Mouse (Mus musculus) cerebellum, adult 18-20 months (tissue): ENCODE measurements around the gene Tex50.
A peak's percentile ranks its signal among the peaks of the same experiment; 100 is the strongest.
"Not testable (repeated sequence)": the region's sequence is repeated elsewhere in the genome, so short reads cannot be mapped to it uniquely, and the experiment has no call there.

Source experiments
- DNase-seq, 2 experiments: peaks; one replicate each; pipeline ENCODE4 v3.0.0; 2021

Gene Tex50

GRCm38 (mm10) chr1:161159214-161159613 lies at the start of gene Tex50:
Gene Tex50, minus strand, starts transcription at chr1:161159314.
- no peak for DNase-seq

- no peak for DNase-seq
Observed at GRCm38 (mm10) chr1:161199856-161200255, 40.7 kb upstream of the Tex50 start.

- not testable (repeated sequence) for DNase-seq
Observed at GRCm38 (mm10) chr1:161196364-161196763, 37.2 kb upstream of the Tex50 start.

- DNase-seq, result peak; percentile 78 to 81
Observed at GRCm38 (mm10) chr1:161195541-161196351, 36.6 kb upstream of the Tex50 start.

- DNase-seq, result no peak
Observed at GRCm38 (mm10) chr1:161190253-161190910, 31.3 kb upstream of the Tex50 start.

GRCm38 (mm10) chr1:161185431-161185830 lies 26.3 kb upstream of the Tex50 start:
- DNase-seq, result no peak

- DNase-seq, result no peak
Observed at GRCm38 (mm10) chr1:161183677-161184076, 24.6 kb upstream of the Tex50 start.

- DNase-seq, result no peak
Observed at GRCm38 (mm10) chr1:161182386-161182785, 23.3 kb upstream of the Tex50 start.

- peak; percentile 33 to 54 for DNase-seq
Observed at GRCm38 (mm10) chr1:161180674-161181073, 21.6 kb upstream of the Tex50 start.

GRCm38 (mm10) chr1:161170651-161171050 lies 11.5 kb upstream of the Tex50 start:
- peak; percentile 66 to 70 for DNase-seq

- DNase-seq, result no peak
Observed at GRCm38 (mm10) chr1:161160266-161160665, 1.2 kb upstream of the Tex50 start.

- no peak for DNase-seq
Observed at GRCm38 (mm10) chr1:161156546-161156945, 2.6 kb downstream of the Tex50 start.

- no peak for DNase-seq
Observed at GRCm38 (mm10) chr1:161151098-161151497, 8.0 kb downstream of the Tex50 start.

GRCm38 (mm10) chr1:161147888-161148287 lies 11.2 kb downstream of the Tex50 start:
- DNase-seq, result no peak

- not testable (repeated sequence) for DNase-seq
Observed at GRCm38 (mm10) chr1:161145611-161146010, 13.5 kb downstream of the Tex50 start.

GRCm38 (mm10) chr1:161143216-161143615 lies 15.9 kb downstream of the Tex50 start:
- DNase-seq, result no peak

GRCm38 (mm10) chr1:161142531-161143159 lies 16.5 kb downstream of the Tex50 start, which contains the start of gene Ankrd45:
Gene Ankrd45, plus strand, starts transcription at chr1:161142691.
- DNase-seq, result peak; percentile 12 to 28

GRCm38 (mm10) chr1:161140026-161140762 lies 18.9 kb downstream of the Tex50 start:
- DNase-seq, result no peak

GRCm38 (mm10) chr1:161139496-161139895 lies 19.6 kb downstream of the Tex50 start:
- DNase-seq, result no peak

GRCm38 (mm10) chr1:161130726-161131664 lies 28.1 kb downstream of the Tex50 start, which contains the start of gene Klhl20:
Gene Klhl20, minus strand, starts transcription at chr1:161131511.
- peak; percentile 86 to 95 for DNase-seq

- no peak for DNase-seq
Observed at GRCm38 (mm10) chr1:161126461-161126860, 32.7 kb downstream of the Tex50 start.
